Mouse (Mus musculus) kidney, adult 2 months (tissue): ENCODE data around the gene Tnfsf8. TPM values are rescaled to one million over a fixed set of nuclear protein-coding genes. Genes with fewer than 3 reads are reported as not detected.
A peak's percentile ranks its signal among the peaks of the same experiment; 100 is the strongest.

Source experiments
- DNase-seq: peaks from one replicate; pipeline ENCODE4 v3.0.0; 2021
- H3K27ac ChIP-seq: fragments of 200-500 bp; 2 replicates; pipeline ENCODE4 v1.5.1; 2012; ENCODE audit warnings: low read depth, low read length, control low read depth, inconsistent platforms; ENCODE audit not compliant: insufficient read depth
- H3K27me3 ChIP-seq: fragments of 200-500 bp; replicated peaks from 2 replicates; pipeline ENCODE4 v1.6.1; 2012; ENCODE audit warnings: mild to moderate bottlenecking, moderate library complexity, low read length, inconsistent platforms; ENCODE audit not compliant: control insufficient read depth, insufficient read depth
- H3K36me3 ChIP-seq: fragments of 200-500 bp; 2 replicates; pipeline ENCODE4 v1.6.1; 2012; ENCODE audit warnings: mild to moderate bottlenecking, moderate library complexity, low read length, inconsistent platforms; ENCODE audit not compliant: control insufficient read depth, insufficient read depth
- H3K4me1 ChIP-seq: fragments of 200-500 bp; 2 replicates; pipeline ENCODE4 v1.6.1; 2011; ENCODE audit warnings: low read length; ENCODE audit not compliant: control insufficient read depth, insufficient read depth
- H3K4me3 ChIP-seq: fragments of 200-500 bp; 2 replicates; pipeline ENCODE4 v1.5.1; 2011; ENCODE audit warnings: mild to moderate bottlenecking, low read depth, low read length, control low read depth; ENCODE audit not compliant: insufficient read depth
- CTCF ChIP-seq: fragments of 200-500 bp; conservative IDR thresholded peaks from 2 replicates; pipeline ENCODE4 v1.5.1; 2011; ENCODE audit warnings: low read depth, mild to moderate bottlenecking, control low read depth, low read length, moderate library complexity, mixed read lengths; ENCODE audit not compliant: insufficient read depth, insufficient read length
- POLR2A ChIP-seq: fragments of 200-500 bp; IDR thresholded peaks from one replicate; pipeline ENCODE4 v1.6.1; 2011; ENCODE audit warnings: low read depth, low read length, control low read depth
- WGBS: fragments of 180-500 bp; shearing (Covaris S2); methylation state at CpG from one replicate; pipeline ENCODE4 v1.1.7; 2018; 5-methylcytosine and 5-hydroxymethylcytosine counted together
- polyA plus RNA-seq: library from polyadenylated mRNA; depleted of rRNA; stranded (reverse); fragments of >200 nt; gene quantifications from 2 replicates; pipeline ENCODE4 v1.2.3, GENCODE M21; 2012

Tnfsf8 gene
- polyA plus RNA-seq, 1 experiment, result 0.14 TPM

DNA sequence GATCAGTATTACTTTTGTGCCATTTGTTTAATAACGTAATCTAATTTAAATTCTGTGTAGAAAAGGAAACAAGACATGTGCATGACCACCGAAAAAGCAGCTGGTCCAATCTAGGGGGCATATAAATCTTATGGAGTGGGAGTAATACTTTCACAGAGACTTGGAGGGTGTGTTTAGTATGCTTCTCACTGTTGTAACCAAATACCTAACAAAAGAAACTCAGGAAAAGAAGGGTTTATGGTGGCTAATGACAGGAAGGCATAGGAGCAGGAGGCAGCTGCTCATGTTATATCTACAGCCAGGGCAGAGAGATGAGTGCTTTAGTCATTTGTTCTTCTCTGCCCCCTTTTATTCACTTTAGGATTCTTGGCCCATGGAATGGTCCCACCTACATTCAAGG, 15.6 kb upstream of the Tnfsf8 start:
- H3K4me3 ChIP-seq, result no peak overlapping the region
- no peak overlapping the region for H3K27ac ChIP-seq
- 37% methylated on average over 2 of the region's 2 CpGs for WGBS
- H3K36me3 ChIP-seq, result no peaks in the 10 kb centered on the region
- TF ChIP-seq POLR2A, result no peak
- no peak for TF ChIP-seq CTCF
- H3K27me3 ChIP-seq, result no peaks in the 10 kb centered on the region
- H3K4me1 ChIP-seq, result no peaks in the 10 kb centered on the region
- no peak for DNase-seq

DNA sequence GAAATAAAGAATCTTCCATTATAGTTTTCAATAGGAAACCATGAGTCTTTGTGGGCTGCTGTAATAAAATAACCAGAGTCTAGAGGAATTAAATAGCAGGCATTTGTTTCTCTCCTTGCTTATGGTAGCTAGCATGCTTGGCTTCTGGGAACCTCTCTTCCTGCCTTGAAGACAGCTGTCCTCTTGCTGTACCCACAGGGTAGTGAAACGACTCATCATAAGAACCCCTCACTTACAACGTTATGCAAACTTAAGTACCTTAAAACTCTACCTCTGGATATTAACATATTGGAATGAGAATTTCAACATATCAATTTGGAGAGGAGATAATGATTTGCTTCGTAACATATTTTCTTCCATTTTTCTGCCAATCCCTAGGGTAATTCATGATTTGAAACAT, 14.3 kb upstream of the Tnfsf8 start:
- no peaks in the 10 kb centered on the region for H3K27me3 ChIP-seq
- no peak for DNase-seq
- H3K36me3 ChIP-seq, result no peaks in the 10 kb centered on the region
- H3K4me3 ChIP-seq, result no peak overlapping the region
- no peak overlapping the region for H3K27ac ChIP-seq
- TF ChIP-seq CTCF (no peak), POLR2A (no peak)
- H3K4me1 ChIP-seq, result no peaks in the 10 kb centered on the region
- 87% methylated on average over 3 of the region's 3 CpGs for WGBS

DNA sequence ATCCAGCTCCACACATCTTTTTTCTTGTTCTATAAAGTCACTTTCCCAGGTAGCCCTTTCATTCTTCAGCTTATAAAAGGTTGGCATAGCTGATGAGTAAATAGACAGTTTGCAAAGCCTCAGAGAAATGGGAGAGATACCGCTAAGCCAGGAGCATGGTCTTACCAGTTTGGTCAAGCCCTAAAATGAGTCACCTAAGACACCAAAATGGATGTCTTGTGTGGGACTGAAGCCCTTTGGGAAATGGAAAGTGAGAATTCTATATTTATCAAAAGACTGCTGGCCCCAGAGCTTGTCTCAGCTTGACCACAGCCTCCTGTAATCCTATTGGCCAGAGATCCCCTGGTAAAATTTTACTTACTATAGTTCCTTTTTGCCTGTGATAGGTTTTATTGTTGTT, 9.5 kb upstream of the Tnfsf8 start:
- H3K4me1 ChIP-seq, result no peaks in the 10 kb centered on the region
- 98% methylated on average over 1 of the region's 1 CpGs for WGBS
- H3K36me3 ChIP-seq, result no peaks in the 10 kb centered on the region
- no peak overlapping the region for H3K4me3 ChIP-seq
- H3K27ac ChIP-seq, result no peak overlapping the region
- TF ChIP-seq POLR2A, result no peak
- TF ChIP-seq CTCF, result no peak
- no peaks in the 10 kb centered on the region for H3K27me3 ChIP-seq
- DNase-seq, result no peak

DNA sequence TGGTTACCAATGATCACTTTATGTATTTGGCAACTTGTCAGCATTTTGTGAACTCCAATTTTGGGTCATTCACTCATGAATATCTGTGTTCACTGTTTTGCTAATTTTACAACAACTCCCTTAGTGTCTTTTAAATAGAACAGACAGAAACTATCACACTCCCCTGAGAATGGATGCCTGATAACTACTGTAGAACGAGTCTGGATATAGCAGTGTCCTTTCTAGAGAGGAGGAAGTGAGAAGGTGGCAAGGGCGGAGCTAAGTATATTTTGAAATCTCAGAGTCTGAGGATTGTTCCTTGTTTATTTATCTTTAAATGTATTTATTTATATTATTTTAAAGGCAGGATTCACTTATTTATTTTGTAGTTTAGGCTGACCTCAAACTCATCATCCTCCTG, 7.6 kb upstream of the Tnfsf8 start:
- DNase-seq, result no peak
- Histone ChIP-seq H3K27ac (no peak overlapping the region), H3K27me3 (no peaks in the 10 kb centered on the region), H3K36me3 (no peaks in the 10 kb centered on the region), H3K4me3 (no peak overlapping the region), H3K4me1 (no peaks in the 10 kb centered on the region)
- TF ChIP-seq CTCF, result no peak
- no peak for TF ChIP-seq POLR2A
- WGBS, result 59% methylated on average over 2 of the region's 2 CpGs

DNA sequence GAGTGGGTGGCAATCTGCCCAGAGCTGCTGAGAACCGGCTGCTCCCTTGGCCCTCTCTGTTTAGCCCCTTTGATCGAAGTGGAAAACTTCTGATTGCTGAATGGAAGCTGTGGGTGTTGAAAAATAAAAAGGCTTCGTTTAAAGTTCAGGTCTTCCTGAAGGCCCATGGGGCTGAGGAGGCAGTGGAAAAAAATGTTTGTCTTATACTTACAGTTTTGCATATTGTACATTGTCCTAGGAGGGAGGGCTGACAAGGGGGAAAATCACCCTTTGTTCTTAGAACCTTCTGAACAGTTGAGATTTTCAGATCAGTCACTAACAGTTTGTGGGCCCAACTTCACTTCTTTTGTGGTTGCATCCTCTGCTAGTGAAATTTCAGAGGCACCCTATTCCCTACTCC, 1.8 kb upstream of the Tnfsf8 start:
- H3K4me1 ChIP-seq, result no peaks in the 10 kb centered on the region
- no peaks in the 10 kb centered on the region for H3K36me3 ChIP-seq
- no peaks in the 10 kb centered on the region for H3K27me3 ChIP-seq
- DNase-seq, result no peak
- no peak overlapping the region for H3K27ac ChIP-seq
- no peak overlapping the region for H3K4me3 ChIP-seq
- WGBS, result 64% methylated on average over 3 of the region's 3 CpGs
- TF ChIP-seq POLR2A (no peak), CTCF (no peak)

DNA sequence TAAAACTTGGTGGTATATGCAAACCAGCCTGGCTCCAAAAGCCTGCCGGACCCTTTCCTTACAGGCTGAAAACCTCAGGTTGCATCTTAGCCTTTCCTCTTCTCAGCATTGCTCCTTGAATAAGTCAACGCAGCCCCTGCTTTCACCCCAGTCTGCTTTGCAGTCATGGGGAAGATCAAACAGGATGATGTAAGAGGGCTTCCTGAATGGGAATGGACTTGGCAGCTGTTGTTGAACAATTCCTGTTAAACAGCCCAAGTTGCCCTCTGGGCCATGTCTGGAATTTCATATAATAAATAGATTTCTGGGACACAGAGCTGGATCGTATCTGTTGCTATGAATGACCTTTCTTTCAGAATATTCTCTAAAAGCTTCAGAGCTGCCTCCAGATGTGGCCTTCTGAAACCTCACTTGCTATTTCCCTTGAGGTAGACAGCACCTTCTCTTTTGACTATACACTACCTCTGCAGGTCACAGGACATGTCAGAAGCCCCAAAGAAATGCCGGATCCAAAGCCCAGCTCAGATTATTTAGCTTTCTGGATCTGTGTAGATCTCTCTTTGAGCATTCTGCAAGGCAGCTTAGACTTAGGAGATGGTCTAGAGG, 1.0 kb upstream of the Tnfsf8 start:
- TF ChIP-seq POLR2A, result no peak
- no peak for TF ChIP-seq CTCF
- Histone ChIP-seq H3K27me3 (no peaks in the 10 kb centered on the region), H3K36me3 (no peaks in the 10 kb centered on the region), H3K4me3 (no peak overlapping the region), H3K27ac (no peak overlapping the region), H3K4me1 (no peaks in the 10 kb centered on the region)
- DNase-seq, result peak; percentile 35
- WGBS, result 56% methylated on average over 4 of the region's 4 CpGs

DNA sequence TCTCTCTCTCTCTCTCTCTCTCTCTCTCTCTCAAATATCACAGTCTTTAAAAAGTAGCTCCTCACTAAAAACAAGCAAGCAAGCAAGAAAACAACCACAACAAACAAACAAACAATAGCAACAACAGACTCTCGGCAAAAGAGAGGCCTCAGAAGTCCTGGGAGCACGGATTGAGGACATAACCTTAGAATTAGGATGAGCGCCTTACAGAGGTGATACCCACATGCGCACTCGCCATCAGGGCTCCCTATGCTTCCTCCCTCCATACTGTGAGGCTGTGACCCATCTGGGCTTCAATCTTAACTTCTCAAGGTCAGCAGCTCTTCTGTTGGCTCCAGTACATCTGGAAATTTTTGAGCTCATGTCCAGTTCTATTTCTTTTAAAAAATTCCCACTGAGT, 911 bp downstream of the Tnfsf8 start:
- Histone ChIP-seq H3K36me3 (no peaks in the 10 kb centered on the region), H3K27me3 (no peaks in the 10 kb centered on the region), H3K27ac (no peak overlapping the region), H3K4me1 (no peaks in the 10 kb centered on the region), H3K4me3 (no peak overlapping the region)
- no peak for DNase-seq
- TF ChIP-seq POLR2A (no peak), CTCF (no peak)
- WGBS, result 86% methylated on average over 5 of the region's 5 CpGs

DNA sequence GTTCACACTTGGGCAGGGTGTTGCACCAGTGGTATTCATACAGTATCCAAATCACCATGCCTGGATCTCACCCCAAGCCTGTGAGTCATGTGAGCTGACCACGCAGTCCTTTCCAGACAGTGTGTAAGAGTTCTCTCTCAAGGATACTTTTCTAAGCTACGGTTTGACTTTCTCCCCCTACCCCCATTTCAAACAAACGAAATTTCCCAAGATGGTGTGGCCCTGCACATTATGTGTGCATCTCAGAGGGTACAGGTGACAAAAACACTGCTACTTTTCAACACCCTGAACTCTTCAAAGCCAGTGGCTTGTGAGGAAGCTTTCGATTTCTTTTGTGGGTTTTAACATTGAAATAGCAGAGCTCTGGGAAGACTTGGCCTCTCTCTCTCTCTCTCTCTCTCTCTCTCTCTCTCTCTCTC, 1.4 kb downstream of the Tnfsf8 start:
- H3K4me1 ChIP-seq, result no peaks in the 10 kb centered on the region
- TF ChIP-seq CTCF, result no peak
- no peak overlapping the region for H3K4me3 ChIP-seq
- H3K27me3 ChIP-seq, result no peaks in the 10 kb centered on the region
- WGBS, result 77% methylated on average over 4 of the region's 4 CpGs
- H3K27ac ChIP-seq, result no peak overlapping the region
- no peak for DNase-seq
- H3K36me3 ChIP-seq, result no peaks in the 10 kb centered on the region
